17 mouse cellular contexts compared by ENCODE assay signal in genomic region chr10:41000965-41001364, GRCm38 (mm10).
"Had no signal": no experiment of that assay in that cellular context is flagged by ENCODE, and none has a peak within 500 bp of the region (broad histone marks: within the 10 kb centered on the region; RNA-seq: fewer than 3 reads in every experiment).

No protein-coding gene starts in this region.

- H3K27me3 ChIP-seq: liver, embryonic 15.5 days; lung, embryonic 15.5 days; midbrain, embryonic 13.5 days; midbrain, embryonic 15.5 days; neural tube, embryonic 12.5 days; stomach, embryonic 15.5 days had no signal

- ATAC-seq: liver, postnatal 0 days; lung, postnatal 0 days; midbrain, embryonic 13.5 days; midbrain, embryonic 15.5 days had no signal

- H3K9ac ChIP-seq: liver, embryonic 15.5 days; liver, postnatal 0 days; lung, embryonic 15.5 days; midbrain, embryonic 13.5 days; midbrain, embryonic 15.5 days; neural tube, embryonic 12.5 days; stomach, embryonic 15.5 days had no signal

- H3K9me3 ChIP-seq: liver, embryonic 15.5 days; lung, embryonic 15.5 days; midbrain, embryonic 13.5 days; midbrain, embryonic 15.5 days; neural tube, embryonic 12.5 days; stomach, embryonic 15.5 days had no signal

- H3K4me3 ChIP-seq: liver, embryonic 15.5 days; lung, embryonic 15.5 days; midbrain, embryonic 13.5 days; midbrain, embryonic 15.5 days; neural tube, embryonic 12.5 days; stomach, embryonic 15.5 days had no signal

- DNase-seq: liver, postnatal 0 days; lung, adult 2 months; lung, postnatal 14 days; lung, postnatal 36 days; right cerebral cortex, postnatal 14 days; thymus, adult 2 months; thymus, postnatal 25 days; thymus, postnatal 4 days had no signal

- H3K4me1 ChIP-seq: lung, embryonic 15.5 days; stomach, embryonic 15.5 days had no signal

- H3K27ac ChIP-seq: liver, embryonic 15.5 days; lung, embryonic 15.5 days; macrophage; midbrain, embryonic 13.5 days; midbrain, embryonic 15.5 days; neural tube, embryonic 12.5 days; stomach, embryonic 15.5 days; stomach, postnatal 0 days had no signal

- H3K36me3 ChIP-seq: liver, embryonic 15.5 days; lung, embryonic 15.5 days; midbrain, embryonic 13.5 days; midbrain, embryonic 15.5 days; neural tube, embryonic 12.5 days; stomach, embryonic 15.5 days had no signal
